Mouse (Mus musculus) liver, embryonic 11.5 days (tissue): Measurements from ENCODE around the gene Wscd2. TPM values are rescaled to one million over a fixed set of nuclear protein-coding genes. Genes with fewer than 3 reads are reported as not detected.

Experiments
- ATAC-seq: fragments of 200-750 bp; cut with Nextera tagmentation; replicated peaks from 2 replicates; pipeline ENCODE4 v1.8.0; 2017; ENCODE audit warnings: moderate number of reproducible peaks, mild to moderate bottlenecking, moderate TSS enrichment, moderate library complexity; ENCODE audit not compliant: low FRiP score
- DNase-seq: peaks from one replicate; pipeline ENCODE4 v3.0.0-alpha.2; 2017; ENCODE audit warnings: low spot score
- H3K27ac ChIP-seq: fragments of 300-500 bp; sonication (generic); 2 replicates; pipeline ENCODE4 v1.5.1; 2014; ENCODE audit warnings: mild to moderate bottlenecking, low read depth, low read length, control low read depth
- H3K27me3 ChIP-seq: fragments of 300-500 bp; sonication (generic); replicated peaks from 2 replicates; pipeline ENCODE4 v1.6.1; 2014; ENCODE audit warnings: low read length, mixed read lengths; ENCODE audit not compliant: control insufficient read depth, insufficient read depth
- H3K36me3 ChIP-seq: fragments of 300-500 bp; sonication (generic); 2 replicates; pipeline ENCODE4 v1.6.1; 2014; ENCODE audit warnings: mild to moderate bottlenecking, low read length, moderate library complexity, mixed read lengths; ENCODE audit not compliant: control insufficient read depth, insufficient read depth
- H3K4me1 ChIP-seq: fragments of 300-500 bp; sonication (generic); replicated peaks from 2 replicates; pipeline ENCODE4 v1.6.1; 2014; ENCODE audit warnings: low read length, mixed read lengths; ENCODE audit not compliant: control insufficient read depth, insufficient read depth
- H3K4me2 ChIP-seq: fragments of 300-500 bp; sonication (generic); 2 replicates; pipeline ENCODE4 v1.6.1; 2014; ENCODE audit warnings: mild to moderate bottlenecking, control low read depth, moderate library complexity
- H3K4me3 ChIP-seq: fragments of 300-500 bp; sonication (generic); 2 replicates; pipeline ENCODE4 v1.5.1; 2014; ENCODE audit warnings: low read depth, low read length, control low read depth
- H3K9ac ChIP-seq: fragments of 300-500 bp; sonication (generic); 2 replicates; pipeline ENCODE4 v1.6.1; 2014; ENCODE audit warnings: low read depth, low read length, control low read depth
- H3K9me3 ChIP-seq: fragments of 300-500 bp; sonication (generic); 2 replicates; pipeline ENCODE4 v1.6.1; 2016; ENCODE audit warnings: low read length, inconsistent platforms, mixed read lengths; ENCODE audit not compliant: control insufficient read depth
- WGBS: fragments of 180-500 bp; shearing (Covaris S2); extraction: QIAGEN DNeasy Blood & Tissue Kit; methylation state at CpG from one replicate; pipeline ENCODE4 v1.1.7; 2014; 5-methylcytosine and 5-hydroxymethylcytosine counted together
- polyA plus RNA-seq: library from polyadenylated mRNA; unstranded; fragments of >200 nt; fragmentation: Nextera tagmentation; extraction: Ambion mirVana; gene quantifications from 2 replicates; pipeline ENCODE4 v1.2.1, GENCODE M21; 2014

The Wscd2 gene
- polyA plus RNA-seq, 1 experiment from 2014 or later = 0.45 TPM

DNA sequence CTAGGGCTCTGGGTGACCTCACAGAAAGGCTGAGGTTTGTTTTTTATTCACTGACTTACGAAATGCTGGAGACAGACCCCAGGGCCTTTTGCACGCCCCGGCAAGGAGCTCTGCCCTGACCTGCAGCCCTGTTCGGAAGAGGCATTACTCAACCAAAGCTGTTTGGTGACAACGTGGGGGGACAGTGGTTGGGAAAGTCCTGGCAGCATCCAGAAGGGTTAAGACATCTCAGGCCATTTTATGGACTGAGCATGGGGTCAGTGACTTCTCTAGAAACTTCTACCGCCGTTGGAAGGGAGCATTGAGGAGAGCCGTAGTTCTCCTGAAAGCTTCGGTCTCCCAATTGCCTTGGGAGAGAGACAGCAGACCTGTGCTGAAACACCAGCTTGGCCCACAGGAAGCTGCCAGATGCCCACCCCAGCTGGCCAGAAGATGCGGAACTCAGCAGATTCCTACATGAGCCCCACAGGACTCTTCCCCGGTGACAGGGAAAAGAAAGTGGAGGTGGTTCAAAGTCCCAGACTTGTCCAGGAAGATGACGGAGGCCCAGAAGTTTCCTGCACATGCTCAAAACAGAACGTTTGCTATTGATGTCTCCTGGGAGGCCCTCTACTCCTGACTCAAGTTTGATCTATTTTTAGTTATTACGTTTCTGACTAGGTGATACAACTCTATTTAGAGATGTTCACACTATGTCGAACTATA, 145.9 kb downstream of the Wscd2 start:
- peaks cover 2% of the 10 kb centered on the region for H3K4me1 ChIP-seq
- H3K9ac ChIP-seq = no peak overlapping the region
- no peaks in the 10 kb centered on the region for H3K27me3 ChIP-seq
- ATAC-seq (no peak), DNase-seq (no peak)
- H3K9me3 ChIP-seq = no peaks in the 10 kb centered on the region
- H3K36me3 ChIP-seq = no peaks in the 10 kb centered on the region
- no peak overlapping the region for H3K4me3 ChIP-seq
- WGBS = 71% methylated on average over 15 of the region's 15 CpGs
- H3K4me2 ChIP-seq = no peak overlapping the region
- H3K27ac ChIP-seq = no peak overlapping the region

GRCm38 (mm10) chr5:113637631-113638030, 147.5 kb downstream of the Wscd2 start:
- no peak for DNase-seq

GRCm38 (mm10) chr5:113638055-113638454, 147.9 kb downstream of the Wscd2 start:
- Histone ChIP-seq H3K36me3 (no peaks in the 10 kb centered on the region), H3K4me2 (no peak overlapping the region), H3K9me3 (no peaks in the 10 kb centered on the region), H3K27ac (no peak overlapping the region), H3K9ac (no peak overlapping the region), H3K4me1 (peaks cover under 1% of the 10 kb centered on the region), H3K27me3 (no peaks in the 10 kb centered on the region), H3K4me3 (no peak overlapping the region)
- 71% methylated on average over 12 of the region's 12 CpGs for WGBS
- ATAC-seq (no peak), DNase-seq (no peak)

More at GRCm38 (mm10) chr5:113637631-113638030, 147.5 kb downstream of the Wscd2 start:
- Histone ChIP-seq H3K9ac (no peak overlapping the region), H3K9me3 (no peaks in the 10 kb centered on the region), H3K4me3 (no peak overlapping the region), H3K27me3 (no peaks in the 10 kb centered on the region), H3K27ac (no peak overlapping the region), H3K4me2 (no peak overlapping the region), H3K36me3 (no peaks in the 10 kb centered on the region), H3K4me1 (peaks cover 2% of the 10 kb centered on the region)
- ATAC-seq = no peak
- WGBS = 82% methylated on average over 4 of the region's 4 CpGs

- Histone ChIP-seq H3K4me3 (no peak overlapping the region), H3K4me2 (no peak overlapping the region), H3K27ac (no peak overlapping the region), H3K4me1 (no peaks in the 10 kb centered on the region), H3K9ac (no peak overlapping the region), H3K36me3 (no peaks in the 10 kb centered on the region), H3K9me3 (no peaks in the 10 kb centered on the region), H3K27me3 (no peaks in the 10 kb centered on the region)
- 49% methylated on average over 5 of the region's 5 CpGs for WGBS
- no peak for ATAC-seq
- DNase-seq = no peak
Observed at GRCm38 (mm10) chr5:113639126-113639525, 149.0 kb downstream of the Wscd2 start.

Other genes with a start within 250 kb of the Wscd2 start
- gene Sgsm1, start 179.5 kb upstream of the Wscd2 start, polyA plus RNA-seq = 4.9 TPM in 2 replicates
- not detected in 2 replicates for gene Aym1, start 133.0 kb upstream of the Wscd2 start, polyA plus RNA-seq
- 2.5 and 2.6 TPM in 2 replicates for gene Cmklr1, start 160.1 kb downstream of the Wscd2 start, polyA plus RNA-seq
- not detected in 2 replicates for gene 1700069L16Rik, start 234.4 kb downstream of the Wscd2 start, polyA plus RNA-seq
- gene Ficd, start 245.5 kb downstream of the Wscd2 start, polyA plus RNA-seq = 2.9 and 3.7 TPM in 2 replicates